Mouse (Mus musculus) heart, adult 2 months (tissue): ENCODE results near the gene Npc1l1. TPM values are rescaled to one million over a fixed set of nuclear protein-coding genes. Genes with fewer than 3 reads are reported as not detected.

ENCODE experiments used
- DNase-seq, 2 experiments: peaks; one replicate each; pipeline ENCODE4 v3.0.0; 2021
- H3K27ac ChIP-seq: fragments of 200-600 bp; 2 replicates; pipeline ENCODE4 v1.8.1; 2022
- H3K27me3 ChIP-seq: fragments of 200-500 bp; 2 replicates; pipeline ENCODE4 v1.6.1; 2012; ENCODE audit warnings: mild to moderate bottlenecking, low read length, inconsistent platforms, mixed read lengths; ENCODE audit not compliant: control insufficient read depth, insufficient read depth
- H3K36me3 ChIP-seq: fragments of 200-500 bp; 2 replicates; pipeline ENCODE4 v1.6.1; 2012; ENCODE audit warnings: low read length, inconsistent platforms; ENCODE audit not compliant: control insufficient read depth, insufficient read depth
- H3K4me1 ChIP-seq: fragments of 200-500 bp; 2 replicates; pipeline ENCODE4 v1.6.1; 2011; ENCODE audit warnings: low read length; ENCODE audit not compliant: control insufficient read depth, insufficient read depth
- H3K4me3 ChIP-seq: fragments of 200-600 bp; 2 replicates; pipeline ENCODE4 v1.8.1; 2022
- H3K79me2 ChIP-seq: fragments of 200-500 bp; replicated peaks from 2 replicates; pipeline ENCODE4 v1.6.1; 2012; ENCODE audit warnings: mild to moderate bottlenecking, inconsistent platforms, low read length, moderate library complexity, mixed read lengths; ENCODE audit not compliant: control insufficient read depth, insufficient read depth
- H3K9ac ChIP-seq: fragments of 200-500 bp; 2 replicates; pipeline ENCODE4 v1.6.1; 2012; ENCODE audit warnings: low read depth, mild to moderate bottlenecking, control low read depth, inconsistent platforms, low read length, mixed read lengths
- CTCF ChIP-seq: fragments of 200-600 bp; IDR thresholded peaks from 2 replicates; pipeline ENCODE4 v1.8.1; 2022; ENCODE audit warnings: antibody characterized with exemption, mild to moderate bottlenecking, moderate library complexity
- EP300 ChIP-seq: fragments of 200-500 bp; IDR thresholded peaks from 2 replicates; pipeline ENCODE4 v1.6.1; 2011; ENCODE audit warnings: low read depth, low read length, control low read depth; ENCODE audit not compliant: insufficient read depth
- POLR2A ChIP-seq: fragments of 200-500 bp; IDR thresholded peaks from 2 replicates; pipeline ENCODE4 v1.6.1; 2011; ENCODE audit warnings: mild to moderate bottlenecking, low read depth, low read length, control low read depth; ENCODE audit not compliant: insufficient read depth
- WGBS: fragments of 180-500 bp; shearing (Covaris S2); methylation state at CpG from one replicate; pipeline ENCODE4 v1.1.7; 2018; 5-methylcytosine and 5-hydroxymethylcytosine counted together
- intact Hi-C: fragments of 180-260 bp; cut with DNase I; formaldehyde crosslinking; loops from one replicate; pipeline ENCODE4 v1.15.1; 2025
- polyA plus RNA-seq: library from polyadenylated mRNA; depleted of rRNA; stranded (reverse); fragments of >200 nt; gene quantifications from 2 replicates; pipeline ENCODE4 v1.2.3, GENCODE M21; 2012; rRNA removed
- total RNA-seq, 2 experiments: library from RNA; stranded (reverse); gene quantifications; 2 replicates each; pipeline ENCODE4 v1.2.3; 2021

The Npc1l1 gene
- total and polyA plus RNA-seq, 3 experiments = 0.08 to 0.25 TPM; not detected in 1

DNA sequence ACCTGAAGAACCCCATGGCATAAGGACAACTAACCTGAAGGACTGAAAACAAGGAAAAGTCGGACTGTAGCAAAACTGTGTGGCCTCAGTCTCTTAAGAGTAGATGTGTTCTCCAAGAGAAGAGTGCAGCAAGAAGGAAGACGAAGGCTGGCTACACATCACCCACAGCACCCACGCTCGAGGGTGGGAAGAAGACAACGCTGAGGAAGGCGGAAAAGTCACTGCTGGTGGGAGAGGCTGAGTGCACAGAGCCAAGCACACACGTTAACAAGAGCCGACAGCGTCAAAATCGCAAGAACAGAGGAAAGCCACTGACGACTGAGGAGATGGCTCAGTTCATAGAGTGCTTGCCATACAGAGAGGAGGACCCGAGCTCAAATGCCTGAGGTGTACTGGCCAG lies 66.2 kb downstream of the Npc1l1 start:
- Histone ChIP-seq H3K27ac (no peak overlapping the region), H3K36me3 (peaks cover 3% of the 10 kb centered on the region; the same call in 1 of the 2 replicates), H3K4me1 (peaks cover 3% of the 10 kb centered on the region), H3K27me3 (no peaks in the 10 kb centered on the region), H3K9ac (no peak overlapping the region), H3K4me3 (no peak overlapping the region), H3K79me2 (peaks cover 7% of the 10 kb centered on the region)
- intact Hi-C loops = no loop called here
- no peak for TF ChIP-seq CTCF
- no peak for TF ChIP-seq EP300
- no peak for TF ChIP-seq POLR2A
- WGBS = 91% methylated on average over 12 of the region's 12 CpGs
- no peak for DNase-seq

DNA sequence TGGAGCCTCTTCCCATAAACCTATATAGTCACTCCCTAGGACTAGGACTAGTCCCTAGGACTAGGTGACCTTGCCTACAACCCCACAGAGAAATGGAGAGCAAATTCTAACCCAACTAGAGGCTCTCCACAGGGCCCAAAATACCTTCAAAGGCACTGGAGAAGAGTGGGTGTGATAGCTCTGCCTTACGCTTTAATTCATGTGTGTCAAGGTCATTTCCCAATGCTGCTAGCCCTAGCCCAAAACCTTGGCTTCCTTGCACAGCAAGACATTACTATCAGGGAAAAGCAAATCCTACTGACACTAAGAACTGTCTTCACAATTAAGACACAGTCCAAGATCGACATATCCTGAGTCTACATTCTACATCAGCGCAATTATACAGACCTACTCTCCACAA lies 66.9 kb downstream of the Npc1l1 start:
- Histone ChIP-seq H3K27me3 (no peaks in the 10 kb centered on the region), H3K4me1 (peaks cover 2% of the 10 kb centered on the region), H3K36me3 (peaks cover 5% of the 10 kb centered on the region; the same call in 1 of the 2 replicates), H3K27ac (no peak overlapping the region), H3K79me2 (peaks cover 7% of the 10 kb centered on the region), H3K4me3 (no peak overlapping the region), H3K9ac (no peak overlapping the region)
- intact Hi-C loops = no loop called here
- DNase-seq = no peak
- WGBS = 86% methylated on average over 3 of the region's 3 CpGs
- TF ChIP-seq POLR2A (no peak), CTCF (no peak), EP300 (no peak)

DNA sequence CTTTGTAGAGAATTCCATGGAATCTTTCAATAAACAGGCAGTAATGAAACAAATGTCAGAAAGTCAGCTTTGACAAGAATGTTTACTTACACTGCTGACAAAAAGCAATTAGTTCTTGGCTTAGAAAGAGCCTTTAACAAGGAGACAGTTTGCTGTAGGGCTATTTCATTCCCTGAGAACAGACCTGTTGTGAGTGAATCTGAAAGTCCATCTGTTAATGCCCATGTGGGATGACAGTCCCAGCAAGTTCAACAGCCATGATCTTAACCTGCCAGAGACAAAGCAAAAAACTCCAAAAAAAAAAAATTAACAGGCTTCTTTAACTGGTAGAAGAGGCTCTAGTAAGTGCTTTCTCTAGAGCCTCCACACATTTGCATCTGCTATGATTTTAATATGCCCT lies 68.4 kb downstream of the Npc1l1 start:
- Histone ChIP-seq H3K27me3 (no peaks in the 10 kb centered on the region), H3K27ac (no peak overlapping the region), H3K4me1 (peaks cover 7% of the 10 kb centered on the region), H3K36me3 (peaks cover 5% of the 10 kb centered on the region; the same call in 1 of the 2 replicates), H3K9ac (no peak overlapping the region), H3K79me2 (peaks cover 7% of the 10 kb centered on the region), H3K4me3 (no peak overlapping the region)
- no peak for DNase-seq
- intact Hi-C loops = no loop called here
- no peak for TF ChIP-seq POLR2A
- no peak for TF ChIP-seq CTCF
- TF ChIP-seq EP300 = no peak

Other genes starting within 250 kb of the Npc1l1 start
- 1 to 10 TPM; 4.8 to 5.2 TPM for gene Camk2b, start 163.8 kb downstream of the Npc1l1 start, total RNA-seq
- gene Camk2b, start 163.8 kb downstream of the Npc1l1 start, polyA plus RNA-seq = 10.7 and 12.9 TPM in 2 replicates
- gene A730071L15Rik, start 30.1 kb downstream of the Npc1l1 start, total RNA-seq = not detected
- gene A730071L15Rik, start 30.1 kb downstream of the Npc1l1 start, polyA plus RNA-seq = 0.09 TPM in 1 of 2 replicates, not detected in the other
- gene Nudcd3, start 29.7 kb downstream of the Npc1l1 start, total RNA-seq = 10 to 100 TPM; 59.3 to 65.4 TPM
- gene Nudcd3, start 29.7 kb downstream of the Npc1l1 start, polyA plus RNA-seq = 50.4 and 80.7 TPM in 2 replicates
- 10 to 100 TPM; 19.7 to 22.0 TPM for gene Ddx56, start 37.6 kb upstream of the Npc1l1 start, total RNA-seq
- 21.1 and 25.2 TPM in 2 replicates for gene Ddx56, start 37.6 kb upstream of the Npc1l1 start, polyA plus RNA-seq
- gene Tmed4, start 44.7 kb upstream of the Npc1l1 start, total RNA-seq = 10 to 100 TPM; 85.5 to 96.6 TPM
- gene Tmed4, start 44.7 kb upstream of the Npc1l1 start, polyA plus RNA-seq = 138 and 175 TPM in 2 replicates
- gene Ogdh, start 61.5 kb upstream of the Npc1l1 start, total RNA-seq = 1,000 to 10,000 TPM; 1,611 to 1,957 TPM
- gene Ogdh, start 61.5 kb upstream of the Npc1l1 start, polyA plus RNA-seq = 1,204 and 1,461 TPM in 2 replicates
- gene Zmiz2, start 158.9 kb upstream of the Npc1l1 start, total RNA-seq = 10 to 100 TPM; 36.6 to 39.3 TPM
- 26.2 and 35.7 TPM in 2 replicates for gene Zmiz2, start 158.9 kb upstream of the Npc1l1 start, polyA plus RNA-seq
- gene Ppia, start 185.3 kb upstream of the Npc1l1 start, total RNA-seq = 100 to 1,000 TPM; 304 to 328 TPM
- gene Ppia, start 185.3 kb upstream of the Npc1l1 start, polyA plus RNA-seq = 298 and 449 TPM in 2 replicates
- gene H2afv, start 214.3 kb upstream of the Npc1l1 start, total RNA-seq = 10 to 100 TPM; 75.8 to 80.8 TPM
- gene H2afv, start 214.3 kb upstream of the Npc1l1 start, polyA plus RNA-seq = 46.3 and 59.2 TPM in 2 replicates
- 10 to 100 TPM; 28.0 to 31.5 TPM for gene Purb, start 245.8 kb upstream of the Npc1l1 start, total RNA-seq
- gene Purb, start 245.8 kb upstream of the Npc1l1 start, polyA plus RNA-seq = 5.0 and 9.3 TPM in 2 replicates